Mouse (Mus musculus) heart, embryonic 15.5 days (tissue): ENCODE data around the gene Aspn. TPM values are rescaled to one million over a fixed set of nuclear protein-coding genes. Genes with fewer than 3 reads are reported as not detected.
"Not testable (repeated sequence)": the region's sequence is repeated elsewhere in the genome, so short reads cannot be mapped to it uniquely, and the experiment has no call there.

Source experiments
- ATAC-seq: fragments of 200-750 bp; cut with Nextera tagmentation; replicated peaks from 2 replicates; pipeline ENCODE4 v1.8.0; 2017; ENCODE audit warnings: low read depth, moderate TSS enrichment; ENCODE audit not compliant: insufficient number of reproducible peaks, insufficient read depth, low FRiP score
- H3K27ac ChIP-seq: fragments of 300-500 bp; sonication (generic); 2 replicates; pipeline ENCODE4 v1.5.1; 2015; ENCODE audit warnings: mild to moderate bottlenecking, inconsistent platforms
- H3K27me3 ChIP-seq: fragments of 300-500 bp; sonication (generic); 2 replicates; pipeline ENCODE4 v1.6.1; 2015; ENCODE audit warnings: inconsistent platforms
- H3K36me3 ChIP-seq: fragments of 300-500 bp; sonication (generic); 2 replicates; pipeline ENCODE4 v1.6.1; 2015; ENCODE audit warnings: mild to moderate bottlenecking, inconsistent platforms
- H3K4me1 ChIP-seq: fragments of 300-500 bp; sonication (generic); replicated peaks from 2 replicates; pipeline ENCODE4 v1.6.1; 2015; ENCODE audit warnings: inconsistent platforms
- H3K4me2 ChIP-seq: fragments of 300-500 bp; sonication (generic); 2 replicates; pipeline ENCODE4 v1.6.1; 2015; ENCODE audit warnings: inconsistent platforms, mild to moderate bottlenecking, moderate library complexity
- H3K4me3 ChIP-seq: fragments of 300-500 bp; sonication (generic); 2 replicates; pipeline ENCODE4 v1.5.1; 2015; ENCODE audit warnings: mild to moderate bottlenecking, inconsistent platforms
- H3K9ac ChIP-seq: fragments of 300-500 bp; sonication (generic); 2 replicates; pipeline ENCODE4 v1.6.1; 2015; ENCODE audit warnings: mild to moderate bottlenecking, inconsistent platforms
- H3K9me3 ChIP-seq: fragments of 300-500 bp; sonication (generic); replicated peaks from 2 replicates; pipeline ENCODE4 v1.6.1; 2016; ENCODE audit warnings: inconsistent platforms
- WGBS: fragments of 180-500 bp; shearing (Covaris S2); methylation state at CpG from one replicate; pipeline ENCODE4 v1.1.7; 2015; ENCODE audit warnings: mixed read lengths; 5-methylcytosine and 5-hydroxymethylcytosine counted together
- polyA plus RNA-seq: library from polyadenylated mRNA; unstranded; fragments of >200 nt; fragmentation: Nextera tagmentation; extraction: Ambion mirVana; gene quantifications from 2 replicates; pipeline ENCODE4 v1.2.1, GENCODE M21; 2015

The Aspn gene
- polyA plus RNA-seq, 1 experiment from 2014 or later, result 31.8 TPM

DNA sequence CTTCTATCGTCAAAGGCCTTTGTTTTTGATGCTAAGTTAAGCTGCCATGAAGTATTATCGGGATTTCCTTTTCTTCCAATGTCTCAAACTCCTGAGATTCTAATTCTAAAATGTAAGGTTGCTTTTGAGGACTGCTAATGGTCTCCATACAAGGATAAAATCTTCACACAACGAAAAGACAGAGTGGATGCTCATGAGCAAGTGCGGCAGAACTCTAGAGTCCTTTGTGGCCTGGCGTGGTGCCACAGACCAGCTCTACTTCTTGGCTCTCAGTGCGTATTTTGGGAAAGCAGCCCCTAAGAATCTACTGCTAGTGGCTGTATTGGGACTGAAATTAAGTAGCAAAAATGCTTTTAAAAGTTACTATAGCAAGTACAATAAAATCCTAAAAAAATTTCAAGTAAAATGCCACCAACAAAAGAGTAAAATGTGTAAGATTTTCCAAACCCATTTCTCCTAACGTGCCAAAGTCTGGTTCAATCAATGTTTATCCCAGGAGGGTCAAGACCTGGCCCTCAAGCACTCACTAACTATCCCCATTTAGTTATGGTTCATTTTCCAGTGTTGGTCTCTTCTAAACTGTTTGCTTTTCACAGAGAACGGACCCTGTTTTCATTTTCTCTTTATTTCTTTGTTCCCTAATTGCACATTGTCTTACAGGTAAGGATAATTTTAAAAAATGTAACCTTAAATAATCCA is 40.2 kb downstream of the Aspn start:
- Histone ChIP-seq H3K9ac (no peak overlapping the region), H3K4me3 (no peak overlapping the region), H3K9me3 (no peaks in the 10 kb centered on the region), H3K4me2 (no peak overlapping the region), H3K27me3 (no peaks in the 10 kb centered on the region), H3K27ac (peak overlapping the region; percentile 49; the same call in 1 of the 2 replicates), H3K36me3 (no peaks in the 10 kb centered on the region), H3K4me1 (0 out of 2 replicates have a peak, but pooled peaks cover 3% of the 10 kb centered on the region)
- WGBS, result 71% methylated on average over 8 of the region's 8 CpGs
- no peak for ATAC-seq

DNA sequence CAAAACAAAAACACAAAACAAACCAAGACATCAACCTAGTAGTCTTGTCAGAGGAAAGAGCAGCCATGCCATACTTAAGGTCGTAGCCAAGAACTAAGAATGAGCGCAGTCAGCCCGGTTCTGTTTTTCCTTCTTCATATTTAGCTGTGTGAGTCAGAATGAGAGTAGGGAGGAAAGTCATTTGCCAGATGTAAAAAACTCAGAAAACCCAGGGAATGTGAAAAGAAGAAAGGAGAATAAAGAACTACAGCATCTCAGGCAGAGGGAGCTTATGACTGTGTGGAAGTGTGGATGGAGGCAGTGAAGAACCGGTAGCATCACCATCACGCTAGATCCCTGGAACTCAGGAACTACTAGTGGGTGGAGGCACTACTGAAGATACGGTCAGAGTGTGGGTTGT is 41.8 kb downstream of the Aspn start:
- H3K27me3 ChIP-seq, result no peaks in the 10 kb centered on the region
- H3K4me1 ChIP-seq, result 0 out of 2 replicates have a peak, but pooled peaks cover 3% of the 10 kb centered on the region
- no peak for ATAC-seq
- WGBS, result 87% methylated on average over 6 of the region's 6 CpGs
- no peak overlapping the region for H3K4me3 ChIP-seq
- H3K9ac ChIP-seq, result no peak overlapping the region
- H3K36me3 ChIP-seq, result no peaks in the 10 kb centered on the region
- H3K4me2 ChIP-seq, result no peak overlapping the region
- no peak overlapping the region for H3K27ac ChIP-seq
- H3K9me3 ChIP-seq, result no peaks in the 10 kb centered on the region

DNA sequence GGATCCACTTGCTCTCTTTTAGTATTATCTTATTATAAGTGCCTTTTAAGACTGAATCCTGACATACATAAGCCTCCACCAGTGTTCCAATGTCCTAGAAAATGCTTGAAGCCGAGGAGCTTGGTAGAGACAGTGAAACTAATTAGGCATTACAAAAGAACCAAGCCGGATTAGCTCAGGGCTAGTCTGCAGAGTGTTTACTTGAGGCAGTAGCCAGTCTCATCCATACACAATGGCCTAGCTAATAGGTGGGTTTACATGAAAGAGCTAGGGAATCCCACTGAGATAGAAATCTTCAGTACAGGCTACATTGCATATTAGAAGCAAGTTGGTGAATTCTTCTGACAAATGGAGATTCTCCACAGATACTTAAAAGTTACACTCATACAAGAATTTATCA is 58.3 kb downstream of the Aspn start:
- not testable (repeated sequence) for H3K36me3 ChIP-seq, H3K27me3 ChIP-seq, H3K4me2 ChIP-seq, H3K27ac ChIP-seq, H3K9me3 ChIP-seq, H3K4me1 ChIP-seq, H3K9ac ChIP-seq, H3K4me3 ChIP-seq, ATAC-seq
- WGBS, result 88% methylated on average over 2 of the region's 2 CpGs

DNA sequence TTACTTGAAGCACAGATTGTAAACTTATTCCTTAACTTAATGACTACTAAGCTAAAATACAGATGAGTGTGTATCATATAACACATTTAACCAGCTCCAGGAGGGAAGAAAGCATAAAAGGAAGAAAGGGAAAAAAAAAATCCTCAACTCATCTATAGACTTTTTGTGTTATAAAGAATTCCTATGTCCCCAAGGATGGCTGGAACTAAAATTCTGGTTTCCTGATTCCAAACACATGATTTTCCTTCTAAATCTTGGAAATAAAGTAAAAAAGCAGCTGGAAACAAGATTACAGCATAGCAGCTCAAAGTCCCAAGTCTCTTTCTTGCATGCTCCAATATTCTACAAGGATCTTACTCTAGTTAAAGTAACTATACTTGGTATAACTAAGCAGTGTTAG is 59.4 kb downstream of the Aspn start:
- no peaks in the 10 kb centered on the region for H3K27me3 ChIP-seq
- no peak overlapping the region for H3K4me2 ChIP-seq
- H3K9ac ChIP-seq, result no peak overlapping the region
- no peak overlapping the region for H3K4me3 ChIP-seq
- H3K36me3 ChIP-seq, result no peaks in the 10 kb centered on the region
- H3K27ac ChIP-seq, result no peak overlapping the region
- no peak for ATAC-seq
- H3K9me3 ChIP-seq, result no peaks in the 10 kb centered on the region
- no peaks in the 10 kb centered on the region for H3K4me1 ChIP-seq

DNA sequence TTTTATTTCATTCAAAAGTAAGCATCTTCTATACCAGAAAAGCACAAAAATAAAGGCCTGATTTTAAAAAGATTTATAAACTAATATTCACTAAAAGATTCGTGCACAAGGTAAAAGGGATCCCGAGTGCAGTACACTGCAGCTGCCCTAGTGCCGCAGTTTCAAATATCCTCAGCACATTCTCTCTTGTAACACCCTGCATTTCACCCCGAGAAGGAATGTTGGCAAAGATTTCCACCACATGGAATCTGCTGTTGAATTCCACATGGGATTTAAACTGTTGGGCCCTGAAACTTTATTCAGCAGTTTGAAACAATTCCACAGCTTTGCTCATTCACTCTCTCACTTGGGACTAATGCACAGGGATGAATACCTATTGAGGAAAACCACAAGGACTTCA is 63.5 kb downstream of the Aspn start, which contains the start of gene Ogn:
Gene Ogn (plus strand): TSS at position 333 of the 400 bp plus-strand sequence.
- peak within 1 kb of the TSS; percentile 73 for H3K27ac ChIP-seq
- peak; percentile 76; the same call in 1 of the 2 replicates for ATAC-seq
- H3K4me3 ChIP-seq, result peak within 1 kb of the TSS; percentile 37

DNA sequence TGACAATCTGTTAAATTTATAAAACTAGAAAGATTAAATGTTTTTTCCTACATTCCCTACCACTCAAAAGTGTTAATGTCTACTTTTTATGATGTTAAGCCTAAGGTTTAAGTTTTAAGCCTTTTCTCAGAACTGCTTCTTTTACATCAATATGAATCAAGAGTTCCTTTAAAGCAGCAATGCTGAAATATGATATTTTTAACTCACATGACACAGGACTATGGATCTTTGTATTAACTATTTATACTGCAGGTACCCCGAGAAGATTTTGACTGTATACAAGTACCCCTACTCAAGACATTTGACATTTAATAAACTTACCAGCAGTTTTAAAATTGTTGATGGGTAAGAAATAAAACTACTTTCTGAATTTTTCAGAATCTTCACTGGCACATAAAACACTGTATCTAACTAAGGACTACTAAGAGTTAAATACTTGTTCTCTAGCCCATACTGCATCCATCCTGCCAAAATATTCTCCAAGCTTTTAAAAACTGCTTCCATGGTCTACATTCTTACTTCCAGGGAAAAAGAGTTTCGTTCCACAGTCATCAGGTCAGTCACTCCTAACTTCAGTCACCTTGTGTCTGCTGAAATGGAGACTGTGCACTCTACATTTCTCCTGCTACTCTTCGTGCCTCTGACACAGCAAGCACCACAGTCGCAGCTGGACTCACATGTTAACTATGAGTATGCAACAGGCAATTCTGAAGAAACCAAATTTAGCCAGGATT is 64.5 kb downstream of the Aspn start:
- Histone ChIP-seq H3K4me2 (peak overlapping the region; percentile 46), H3K4me1 (no peaks in the 10 kb centered on the region), H3K36me3 (no peaks in the 10 kb centered on the region), H3K4me3 (peak overlapping the region; percentile 37), H3K27ac (peak overlapping the region; percentile 73), H3K9ac (no peak overlapping the region), H3K27me3 (no peaks in the 10 kb centered on the region), H3K9me3 (no peaks in the 10 kb centered on the region)
- WGBS, result 33% methylated on average over 4 of the region's 4 CpGs
- no peak for ATAC-seq

More for the DNA sequence above, 63.5 kb downstream of the Aspn start, which contains the start of gene Ogn:
- H3K27me3 ChIP-seq, result no peaks in the 10 kb centered on the region
- H3K4me2 ChIP-seq, result peak within 1 kb of the TSS; percentile 46
- 24% methylated on average over 4 of the region's 4 CpGs for WGBS
- no peaks in the 10 kb centered on the region for H3K36me3 ChIP-seq
- H3K9ac ChIP-seq, result no peak within 1 kb of the TSS
- no peaks in the 10 kb centered on the region for H3K9me3 ChIP-seq
- H3K4me1 ChIP-seq, result no peaks in the 10 kb centered on the region

DNA sequence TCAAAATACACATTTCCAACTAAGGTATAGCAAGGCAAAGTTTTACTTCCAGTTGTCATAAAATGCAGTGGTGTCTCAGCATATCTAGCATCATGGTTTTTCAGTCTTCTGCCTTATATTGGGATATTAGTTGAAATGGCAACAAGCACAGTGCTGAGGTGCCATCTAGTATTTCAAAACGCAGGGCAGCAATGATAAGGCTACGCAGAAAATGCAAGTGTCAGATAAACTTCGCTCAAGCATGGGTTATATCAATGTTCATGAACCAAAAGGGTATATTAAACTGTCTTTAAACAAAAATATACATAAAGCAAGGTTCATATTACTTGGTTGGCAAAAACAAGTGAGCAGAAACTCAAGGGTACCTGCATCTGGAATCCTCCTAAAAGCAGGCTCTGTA is 72.8 kb downstream of the Aspn start:
- WGBS, result 76% methylated on average over 3 of the region's 3 CpGs
- no peak for ATAC-seq

More for the DNA sequence above, 72.8 kb downstream of the Aspn start:
- Histone ChIP-seq H3K36me3 (peaks cover 4% of the 10 kb centered on the region), H3K4me1 (no peaks in the 10 kb centered on the region), H3K9me3 (no peaks in the 10 kb centered on the region), H3K4me2 (no peak overlapping the region), H3K27ac (no peak overlapping the region), H3K4me3 (no peak overlapping the region), H3K9ac (no peak overlapping the region), H3K27me3 (no peaks in the 10 kb centered on the region)

Other genes with a start within 250 kb of the Aspn start
- gene Fgd3, start 224.1 kb upstream of the Aspn start, polyA plus RNA-seq, result 0.14 and 0.32 TPM in 2 replicates
- 47.4 and 48.2 TPM in 2 replicates for gene Bicd2, start 202.9 kb upstream of the Aspn start, polyA plus RNA-seq
- gene Ippk, start 123.2 kb upstream of the Aspn start, polyA plus RNA-seq, result 10.0 and 11.1 TPM in 2 replicates
- gene Tes3-ps, start 51.1 kb upstream of the Aspn start, polyA plus RNA-seq, result 0.71 and 0.87 TPM in 2 replicates
- gene Ecm2, start 39.6 kb upstream of the Aspn start, polyA plus RNA-seq, result 4.6 and 5.7 TPM in 2 replicates
- gene Omd, start 38.0 kb downstream of the Aspn start, polyA plus RNA-seq, result 0.73 and 1.2 TPM in 2 replicates
- gene Ogn, start 63.6 kb downstream of the Aspn start, polyA plus RNA-seq, result 51.3 and 59.7 TPM in 2 replicates
- 21.1 and 26.1 TPM in 2 replicates for gene Cenpp, start 108.3 kb downstream of the Aspn start, polyA plus RNA-seq
- gene Nol8, start 108.6 kb downstream of the Aspn start, polyA plus RNA-seq, result 9.9 and 15.2 TPM in 2 replicates
- gene Iars, start 137.7 kb downstream of the Aspn start, polyA plus RNA-seq, result 40.9 and 51.6 TPM in 2 replicates